Mouse (Mus musculus): ENCODE measurements around the gene Skp2. TPM values are rescaled to one million over a fixed set of nuclear protein-coding genes. Genes with fewer than 3 reads are reported as not detected.

Skp2 gene
- polyA plus RNA-seq, 1 experiment from 2014 or later, result 11.6 TPM

DNA sequence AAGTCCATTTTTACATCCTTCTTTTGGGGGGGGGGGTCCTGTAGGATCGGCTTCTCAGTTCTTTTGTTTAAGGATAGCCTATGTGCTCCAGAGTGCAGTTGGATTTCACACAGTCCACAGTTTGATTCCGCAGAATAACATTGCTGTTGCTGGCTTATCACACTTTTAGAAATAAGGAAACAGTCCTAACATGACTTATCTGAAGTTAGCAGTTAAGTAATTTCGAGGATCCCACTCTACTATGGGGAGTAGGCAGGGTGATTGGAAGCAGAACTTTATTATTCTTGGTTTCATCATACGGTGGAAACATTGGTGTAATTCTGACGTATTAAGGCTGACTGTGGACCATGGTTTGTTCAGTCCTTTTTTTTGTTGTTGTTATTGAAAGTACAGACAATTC, 64.6 kb downstream of the Skp2 start:
- ChIA-PET POLR2A (no interaction called here), CTCF (no interaction called here)
- no peak for ATAC-seq
- no peak for DNase-seq (ENCODE audit: low read depth, low spot score)
- no peak for TF ChIP-seq CTCF (IDR thresholded peaks at IDR 0.05)
- H3K27me3 ChIP-seq, result no peaks in the 10 kb centered on the region
- in situ Hi-C loops (cut with MboI; ENCODE audit: low pct_unique_long_range_greater_than_20kb), result no loop called here

DNA sequence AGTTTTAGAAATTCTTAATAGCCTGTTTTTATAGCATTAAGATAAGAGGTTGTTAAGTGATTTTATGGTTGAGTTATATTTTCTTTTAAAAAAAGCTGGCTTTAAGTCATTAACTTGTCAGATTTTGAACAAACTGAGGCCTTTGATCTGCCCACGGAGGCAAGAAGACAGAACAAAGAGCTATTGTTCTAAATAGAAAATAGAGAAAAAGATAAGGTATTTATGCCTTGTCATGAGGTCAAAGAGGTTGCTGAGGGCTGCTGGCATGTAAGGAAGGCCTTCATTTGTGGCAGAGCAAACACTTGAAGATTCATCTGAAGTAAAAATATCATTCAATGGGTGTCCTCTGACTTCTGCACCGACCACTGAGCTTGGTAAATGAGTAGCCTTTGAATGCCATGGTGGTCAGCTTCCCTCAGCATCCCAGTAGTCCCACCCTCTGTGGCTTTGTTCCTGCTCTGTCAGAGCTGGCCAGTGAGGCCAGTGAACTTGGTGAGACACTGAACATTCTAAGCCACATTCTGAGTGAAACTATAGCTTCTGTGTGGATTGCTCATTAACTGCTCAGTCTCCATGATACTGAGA, 66.0 kb downstream of the Skp2 start:
- DNase-seq (ENCODE audit: low read depth, low spot score), result no peak
- no peak for TF ChIP-seq CTCF (IDR thresholded peaks at IDR 0.05)
- ATAC-seq, result no peak
- ChIA-PET POLR2A (no interaction called here), CTCF (interaction anchor here (1.0 to 1.8 kb wide), 3 partner anchors 8 to 13 kb away, joined by 3 to 5 read pairs (median 4); no protein-coding TSS in a partner anchor)
- no peaks in the 10 kb centered on the region for H3K27me3 ChIP-seq
- in situ Hi-C loops (cut with MboI; ENCODE audit: low pct_unique_long_range_greater_than_20kb), result no loop called here

GRCm38 (mm10) chr15:9088683-9089072, 66.5 kb downstream of the Skp2 start:
- CTCF ChIA-PET, result interaction anchor here (1.7 to 1.8 kb wide), 2 partner anchors 8 to 12 kb away, joined by 4 to 5 read pairs; no protein-coding TSS in a partner anchor
- H3K27me3 ChIP-seq, result no peaks in the 10 kb centered on the region
- TF ChIP-seq CTCF (IDR thresholded peaks at IDR 0.05), result no peak
- in situ Hi-C loops (cut with MboI; ENCODE audit: low pct_unique_long_range_greater_than_20kb), result no loop called here
- DNase-seq (ENCODE audit: low read depth, low spot score), result no peak
- no peak for ATAC-seq
- POLR2A ChIA-PET, result no interaction called here

- no peak for TF ChIP-seq CTCF (IDR thresholded peaks at IDR 0.05)
- ATAC-seq (no peak), DNase-seq (ENCODE audit: low read depth, low spot score) (no peak)
- ChIA-PET CTCF (interaction anchor here (1.7 kb wide), 1 partner anchor 13 kb away, joined by 4 read pairs; no protein-coding TSS in a partner anchor), POLR2A (no interaction called here)
- in situ Hi-C loops (cut with MboI; ENCODE audit: low pct_unique_long_range_greater_than_20kb), result no loop called here
- H3K27me3 ChIP-seq, result no peaks in the 10 kb centered on the region
These were observed 67.1 kb downstream of the Skp2 start for GRCm38 (mm10) chr15:9087895-9088682.

- ATAC-seq (no peak), DNase-seq (ENCODE audit: low read depth, low spot score) (no peak)
- in situ Hi-C loops (cut with MboI; ENCODE audit: low pct_unique_long_range_greater_than_20kb), result no loop called here
- ChIA-PET POLR2A (no interaction called here), CTCF (interaction anchor here (1.7 kb wide), 1 partner anchor 14 kb away, joined by 4 read pairs; no protein-coding TSS in a partner anchor)
- no peak for TF ChIP-seq CTCF (IDR thresholded peaks at IDR 0.05)
- H3K27me3 ChIP-seq, result no peaks in the 10 kb centered on the region
These were observed 67.8 kb downstream of the Skp2 start for GRCm38 (mm10) chr15:9087421-9087820.

GRCm38 (mm10) chr15:9086813-9087212, 68.4 kb downstream of the Skp2 start:
- POLR2A ChIA-PET, result no interaction called here
- CTCF ChIA-PET, result interaction anchor here (1.1 kb wide), 1 partner anchor 10 kb away, joined by 4 read pairs; no protein-coding TSS in a partner anchor
- DNase-seq (ENCODE audit: low read depth, low spot score) (no peak), ATAC-seq (no peak)
- in situ Hi-C loops (cut with MboI; ENCODE audit: low pct_unique_long_range_greater_than_20kb), result no loop called here
- no peak for TF ChIP-seq CTCF (IDR thresholded peaks at IDR 0.05)
- no peaks in the 10 kb centered on the region for H3K27me3 ChIP-seq

DNA sequence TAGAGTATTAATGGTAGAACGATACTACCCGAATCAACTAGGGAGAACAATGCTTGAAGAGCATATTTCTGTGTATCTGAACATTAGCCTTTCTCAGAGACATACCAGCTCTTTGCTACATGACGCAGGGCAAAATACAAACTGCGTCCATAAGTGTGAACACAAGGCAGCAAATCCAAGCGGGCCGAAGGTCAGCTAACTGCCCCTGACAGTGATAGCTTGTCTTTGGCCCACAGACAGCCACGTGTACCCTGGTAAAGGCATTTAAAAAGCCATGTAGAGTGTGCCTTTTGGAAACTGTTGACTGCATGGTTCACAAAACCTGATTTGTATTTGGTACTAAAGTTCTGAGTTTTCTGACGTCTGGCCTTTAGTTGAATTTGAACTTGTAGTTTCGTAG, 72.5 kb downstream of the Skp2 start:
- ATAC-seq (no peak), DNase-seq (ENCODE audit: low read depth, low spot score) (no peak)
- ChIA-PET CTCF (interaction anchor here (1.4 kb wide), 1 partner anchor 9 kb away, joined by 5 read pairs; no protein-coding TSS in a partner anchor), POLR2A (no interaction called here)
- in situ Hi-C loops (cut with MboI; ENCODE audit: low pct_unique_long_range_greater_than_20kb), result no loop called here
- H3K27me3 ChIP-seq, result no peaks in the 10 kb centered on the region
- no peak for TF ChIP-seq CTCF (IDR thresholded peaks at IDR 0.05)

- POLR2A ChIA-PET, result no interaction called here
- no peak for ATAC-seq
- DNase-seq (ENCODE audit: low read depth, low spot score), result no peak
- no peak for TF ChIP-seq CTCF (IDR thresholded peaks at IDR 0.05)
- CTCF ChIA-PET, result interaction anchor here (1.8 kb wide), 1 partner anchor 8 kb away, joined by 5 read pairs; no protein-coding TSS in a partner anchor
- in situ Hi-C loops (cut with MboI; ENCODE audit: low pct_unique_long_range_greater_than_20kb), result no loop called here
- no peaks in the 10 kb centered on the region for H3K27me3 ChIP-seq
These were observed 73.9 kb downstream of the Skp2 start for GRCm38 (mm10) chr15:9081294-9081693.

- ChIA-PET CTCF (interaction anchor here (1.8 kb wide), 2 partner anchors 9 to 12 kb away, joined by 5 read pairs; no protein-coding TSS in a partner anchor), POLR2A (no interaction called here)
- no peak for TF ChIP-seq CTCF (IDR thresholded peaks at IDR 0.05)
- H3K27me3 ChIP-seq, result no peaks in the 10 kb centered on the region
- ATAC-seq (no peak), DNase-seq (ENCODE audit: low read depth, low spot score) (no peak)
- in situ Hi-C loops (cut with MboI; ENCODE audit: low pct_unique_long_range_greater_than_20kb), result no loop called here
These were observed 75.0 kb downstream of the Skp2 start for GRCm38 (mm10) chr15:9080206-9080605.

DNA sequence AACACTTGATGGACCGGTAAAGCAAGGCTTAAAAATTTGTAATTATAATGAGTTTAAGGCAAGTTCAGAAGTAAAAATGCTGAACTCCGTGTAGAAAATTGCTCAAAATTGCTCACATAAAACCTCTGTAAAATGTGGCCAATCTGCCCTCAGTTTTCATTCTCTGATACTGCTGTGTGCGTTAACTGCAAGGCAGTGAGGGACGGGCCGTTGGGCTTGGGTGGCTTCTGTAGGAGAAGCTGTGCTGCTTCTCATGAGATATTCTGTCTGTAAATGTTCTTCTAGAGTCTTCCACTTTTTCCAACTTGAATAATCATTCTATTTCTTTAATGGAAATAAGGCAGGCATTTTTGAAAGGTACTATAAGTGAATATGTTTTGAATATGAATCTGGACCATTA, 75.6 kb downstream of the Skp2 start:
- no peak for ATAC-seq
- ChIA-PET CTCF (interaction anchor here (1.8 kb wide), 1 partner anchor 11 kb away, joined by 5 read pairs; no protein-coding TSS in a partner anchor), POLR2A (interaction anchor here (0.7 to 1.4 kb wide), 2 partner anchors 16 to 23 kb away, joined by 3 to 4 read pairs; no protein-coding TSS in a partner anchor)
- no peak for DNase-seq (ENCODE audit: low read depth, low spot score)
- in situ Hi-C loops (cut with MboI; ENCODE audit: low pct_unique_long_range_greater_than_20kb), result no loop called here
- no peaks in the 10 kb centered on the region for H3K27me3 ChIP-seq
- no peak for TF ChIP-seq CTCF (IDR thresholded peaks at IDR 0.05)
